Mouse (Mus musculus): ENCODE data around the gene Slc6a4. TPM values are rescaled to one million over a fixed set of nuclear protein-coding genes. Genes with fewer than 3 reads are reported as not detected.

The Slc6a4 gene
- total RNA-seq (2021): 1 to 10 TPM in 1 of 2 experiments, under 1 TPM in 1; 0.60 to 1.3 TPM

- DNase-seq: peak in 1 of 2 experiments; percentile 12
- intact Hi-C loops (cut with DNase I): loop anchor here (1.0 to 2.0 kb wide), 2 partner anchors 73 to 95 kb away; no protein-coding TSS in a partner anchor
Measured at GRCm38 (mm10) chr11:76997916-76998704, at the start of gene Slc6a4. Gene Slc6a4, plus strand, starts transcription at chr11:76998603.

GRCm38 (mm10) chr11:76953536-76953935 lies 44.9 kb upstream of the Slc6a4 start:
- peak; percentile 12 to 17 for DNase-seq
- intact Hi-C loops (cut with DNase I): no loop called here

GRCm38 (mm10) chr11:76965703-76966102 lies 32.7 kb upstream of the Slc6a4 start:
- intact Hi-C loops (cut with DNase I): no loop called here
- DNase-seq: no peak

- no peak for DNase-seq
Measured at GRCm38 (mm10) chr11:76970328-76970727, 28.1 kb upstream of the Slc6a4 start.

GRCm38 (mm10) chr11:76974680-76975319 lies 23.6 kb upstream of the Slc6a4 start:
- peak; percentile 8 to 13 for DNase-seq

More at GRCm38 (mm10) chr11:76970328-76970727, 28.1 kb upstream of the Slc6a4 start:
- intact Hi-C loops (cut with DNase I): no loop called here

GRCm38 (mm10) chr11:76981570-76982141 lies 16.7 kb upstream of the Slc6a4 start:
- no peak for DNase-seq
- intact Hi-C loops (cut with DNase I): no loop called here

More at GRCm38 (mm10) chr11:76974680-76975319, 23.6 kb upstream of the Slc6a4 start:
- intact Hi-C loops (cut with DNase I): no loop called here

GRCm38 (mm10) chr11:76982415-76982814 lies 16.0 kb upstream of the Slc6a4 start:
- no peak for DNase-seq
- intact Hi-C loops (cut with DNase I): no loop called here

GRCm38 (mm10) chr11:76983641-76984040 lies 14.8 kb upstream of the Slc6a4 start:
- no peak for DNase-seq
- intact Hi-C loops (cut with DNase I): no loop called here

- DNase-seq: no peak
- intact Hi-C loops (cut with DNase I): no loop called here
Measured at GRCm38 (mm10) chr11:76984173-76984572, 14.2 kb upstream of the Slc6a4 start.

- intact Hi-C loops (cut with DNase I): no loop called here
- no peak for DNase-seq
Measured at GRCm38 (mm10) chr11:76990839-76991238, 7.6 kb upstream of the Slc6a4 start.

GRCm38 (mm10) chr11:76992886-76993285 lies 5.5 kb upstream of the Slc6a4 start:
- intact Hi-C loops (cut with DNase I): no loop called here
- DNase-seq: peak in 1 of 2 experiments; percentile 10

GRCm38 (mm10) chr11:76995966-76996672 lies 2.3 kb upstream of the Slc6a4 start:
- no peak for DNase-seq
- intact Hi-C loops (cut with DNase I): loop anchor here (2.0 kb wide), 1 partner anchor 75 kb away; no protein-coding TSS in a partner anchor

- peak; percentile 79 to 87 for DNase-seq
- intact Hi-C loops (cut with DNase I): loop anchor here (1.0 to 2.0 kb wide), 2 partner anchors 73 to 96 kb away; no protein-coding TSS in a partner anchor
Measured at GRCm38 (mm10) chr11:76997305-76997704, 1.1 kb upstream of the Slc6a4 start.

GRCm38 (mm10) chr11:76998705-76999226 lies 363 bp downstream of the Slc6a4 start:
- intact Hi-C loops (cut with DNase I): no loop called here

GRCm38 (mm10) chr11:77000741-77001140 lies 2.3 kb downstream of the Slc6a4 start:
- DNase-seq: no peak
- intact Hi-C loops (cut with DNase I): no loop called here

More at GRCm38 (mm10) chr11:76998705-76999226, 363 bp downstream of the Slc6a4 start:
- no peak for DNase-seq

GRCm38 (mm10) chr11:77002361-77002760 lies 4.0 kb downstream of the Slc6a4 start:
- intact Hi-C loops (cut with DNase I): no loop called here
- no peak for DNase-seq

GRCm38 (mm10) chr11:77005881-77006280 lies 7.5 kb downstream of the Slc6a4 start:
- intact Hi-C loops (cut with DNase I): no loop called here
- DNase-seq: no peak

- intact Hi-C loops (cut with DNase I): no loop called here
Measured at GRCm38 (mm10) chr11:77006616-77007015, 8.2 kb downstream of the Slc6a4 start.

GRCm38 (mm10) chr11:77009069-77010025 lies 10.9 kb downstream of the Slc6a4 start:
- DNase-seq: no peak
- intact Hi-C loops (cut with DNase I): no loop called here

More at GRCm38 (mm10) chr11:77006616-77007015, 8.2 kb downstream of the Slc6a4 start:
- DNase-seq: no peak

Measured in heart, postnatal 10 days (tissue).